Mouse (Mus musculus) adipocyte (in vitro differentiated cells): ENCODE measurements around the gene Entpd5.
A peak's percentile ranks its signal among the peaks of the same experiment; 100 is the strongest.

ENCODE experiments used
- DNase-seq: peaks from one replicate; pipeline ENCODE4 v3.0.0-alpha.2; 2016; ENCODE audit warnings: low spot score

The Entpd5 gene

DNA sequence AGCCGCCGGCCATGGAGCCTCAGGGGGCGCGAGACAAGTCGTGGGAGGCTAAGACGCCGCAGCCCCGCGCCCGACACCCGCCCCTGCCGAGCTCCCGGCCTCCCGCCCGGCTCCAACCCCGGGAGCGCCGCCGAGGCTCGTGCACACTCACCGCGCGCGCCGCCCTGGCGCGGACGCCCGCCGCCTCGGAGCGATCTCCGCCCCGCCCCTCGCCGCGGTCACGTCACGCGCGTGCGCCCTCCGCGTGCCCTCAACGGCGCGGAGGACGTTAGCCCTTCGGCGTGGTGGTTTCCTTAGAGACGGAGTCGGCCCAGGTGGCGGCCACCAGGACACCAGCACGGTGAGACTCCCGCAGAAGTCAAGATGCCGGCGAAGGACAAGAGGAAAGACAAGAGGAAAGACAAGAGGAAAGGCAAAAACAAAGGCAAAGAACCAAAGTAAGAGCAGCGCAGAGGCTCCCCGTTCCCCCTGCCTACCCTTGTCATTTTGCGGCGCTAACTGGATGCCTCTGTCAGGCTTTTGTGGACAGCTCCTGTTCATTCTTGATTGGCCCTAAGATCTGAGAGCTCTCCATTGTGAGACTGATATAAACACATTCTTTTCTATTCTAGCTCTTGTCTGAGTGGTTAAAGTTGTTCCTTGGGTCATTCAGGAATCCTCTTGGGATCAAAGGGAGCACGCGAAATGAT, at the start of gene Entpd5, which contains the start of gene Bbof1:
TSS of gene Entpd5 (minus strand) at position 211 of the 689 bp plus-strand sequence.
TSS of gene Bbof1 (plus strand) at position 253 of the 689 bp plus-strand sequence.
- DNase-seq = peak; percentile 78

DNA sequence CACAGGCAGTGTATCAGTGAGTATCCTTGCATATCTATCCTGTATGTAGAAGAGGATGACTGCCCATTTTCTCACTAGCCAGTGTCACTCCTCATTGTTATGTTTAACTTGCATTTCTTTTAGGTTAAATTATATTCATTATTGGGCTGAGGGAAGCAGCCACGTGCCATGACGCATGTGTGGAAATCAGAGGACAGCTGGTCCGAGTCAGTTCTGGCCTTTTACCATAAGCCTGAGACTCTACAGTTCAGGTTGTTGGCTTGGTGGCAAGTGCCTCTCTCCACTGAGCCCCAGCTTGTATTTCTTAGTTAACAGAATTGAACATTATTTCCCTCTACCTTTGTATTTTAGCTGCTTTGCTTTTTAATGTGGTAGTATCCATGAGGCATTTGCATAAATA, 48.1 kb upstream of the Entpd5 start:
- DNase-seq = no peak

DNA sequence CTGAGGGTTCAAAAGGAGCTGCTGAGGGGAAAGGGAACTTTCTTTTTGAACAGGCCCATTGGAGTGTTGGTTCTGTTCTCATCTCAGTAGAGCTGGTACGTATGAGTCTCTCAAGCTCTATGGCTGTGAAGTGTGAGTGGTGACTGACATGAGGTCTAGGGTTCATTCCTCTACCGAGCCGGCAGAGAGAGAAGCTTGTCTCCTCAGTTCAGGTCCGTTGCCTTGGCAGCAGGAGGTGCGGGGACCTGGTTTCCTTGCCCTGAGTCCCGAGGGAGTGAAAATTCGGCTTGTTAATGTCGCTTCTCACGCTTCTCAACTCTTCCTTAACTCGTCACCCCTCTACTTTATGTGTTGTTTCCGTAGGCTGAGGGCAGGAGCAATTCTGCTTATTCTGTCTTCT, 43.0 kb upstream of the Entpd5 start:
- no peak for DNase-seq

DNA sequence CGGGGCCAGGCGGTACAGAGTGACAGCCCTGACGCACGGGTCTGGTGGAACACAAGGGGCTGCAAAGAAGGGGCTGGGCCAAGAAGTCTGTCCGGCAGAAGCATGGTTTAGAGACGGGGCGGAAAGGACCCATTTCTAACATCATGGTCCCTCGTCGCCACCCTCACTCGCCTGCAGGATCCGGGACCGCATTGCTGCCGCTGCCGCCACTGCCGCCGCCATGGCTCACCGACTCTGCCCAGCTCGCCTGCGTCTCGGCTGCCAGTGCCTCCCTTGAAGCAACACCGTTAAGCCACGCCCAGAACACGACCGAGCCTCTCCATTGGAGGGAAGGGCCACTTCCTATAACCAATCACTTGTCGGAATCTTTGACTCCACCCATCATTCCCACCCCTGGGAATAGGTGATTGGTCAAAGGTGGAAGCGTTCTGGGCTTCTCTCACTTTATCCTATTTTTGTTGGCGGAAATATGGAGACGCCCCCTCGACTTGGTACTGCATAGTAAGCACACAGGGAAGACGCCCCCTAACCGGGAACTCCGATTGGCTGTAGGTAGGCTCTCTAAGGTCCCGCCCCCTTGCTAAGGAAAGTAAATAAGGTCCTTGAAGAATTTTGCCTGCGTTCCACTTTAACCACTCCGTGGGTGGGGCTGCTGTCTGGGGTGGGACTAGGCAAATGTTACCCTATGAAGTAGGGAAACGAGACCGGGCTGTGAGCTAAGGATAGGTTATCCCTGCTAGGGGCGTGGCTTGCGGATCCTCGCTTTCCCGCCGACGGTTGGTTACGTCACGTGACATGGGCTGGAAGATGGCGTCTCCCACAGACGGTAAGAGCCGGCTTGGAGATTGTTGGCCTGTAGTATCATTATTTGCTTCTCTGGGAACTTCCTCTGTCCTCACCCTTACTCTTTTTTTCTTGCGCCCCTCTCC, 42.2 kb upstream of the Entpd5 start, which contains the start of the genes Aldh6a1 and Lin52:
TSS of gene Aldh6a1 (minus strand) at position 287 of the 929 bp plus-strand sequence.
TSS of gene Lin52 (plus strand) at position 705 of the 929 bp plus-strand sequence.
- peak; percentile 100 for DNase-seq

DNA sequence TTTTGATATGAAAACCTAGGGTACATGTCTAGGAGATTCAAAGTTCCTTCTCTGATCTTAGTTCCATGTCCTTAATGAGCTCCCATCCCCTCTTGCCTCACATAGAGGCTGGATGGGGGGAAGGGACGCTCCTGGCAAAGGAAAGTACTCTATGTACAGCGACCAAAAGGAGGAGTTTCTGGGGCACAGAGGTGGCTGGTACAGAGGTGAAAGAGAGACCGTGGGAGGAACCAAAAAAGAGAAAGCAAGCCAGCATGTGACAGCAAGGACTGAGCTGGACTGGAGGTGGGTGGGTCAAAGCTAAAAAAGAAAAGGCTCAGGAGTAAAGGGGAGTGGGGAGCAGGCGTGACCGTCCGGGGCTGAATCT, 41.5 kb upstream of the Entpd5 start:
- peak; percentile 97 for DNase-seq

DNA sequence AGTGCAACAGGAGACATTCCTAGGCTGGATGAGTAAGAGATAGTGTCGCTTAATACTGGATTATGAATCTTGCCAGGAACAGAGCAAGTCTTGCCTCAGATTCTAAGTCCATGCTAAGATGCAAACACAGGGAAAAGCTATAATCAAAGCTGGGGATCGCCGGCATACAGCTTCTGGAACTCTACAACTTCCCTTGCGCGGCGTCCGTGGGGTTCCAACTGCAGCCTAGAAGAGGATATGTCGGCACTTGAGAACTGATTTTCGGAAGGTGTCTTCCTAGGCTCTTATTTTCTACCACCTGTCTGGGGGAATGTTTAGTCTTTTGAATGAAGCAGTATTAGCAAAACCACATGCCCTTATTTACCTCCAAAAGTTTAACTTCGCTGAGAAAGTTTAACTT, 41.1 kb upstream of the Entpd5 start:
- peak; percentile 32 for DNase-seq

DNA sequence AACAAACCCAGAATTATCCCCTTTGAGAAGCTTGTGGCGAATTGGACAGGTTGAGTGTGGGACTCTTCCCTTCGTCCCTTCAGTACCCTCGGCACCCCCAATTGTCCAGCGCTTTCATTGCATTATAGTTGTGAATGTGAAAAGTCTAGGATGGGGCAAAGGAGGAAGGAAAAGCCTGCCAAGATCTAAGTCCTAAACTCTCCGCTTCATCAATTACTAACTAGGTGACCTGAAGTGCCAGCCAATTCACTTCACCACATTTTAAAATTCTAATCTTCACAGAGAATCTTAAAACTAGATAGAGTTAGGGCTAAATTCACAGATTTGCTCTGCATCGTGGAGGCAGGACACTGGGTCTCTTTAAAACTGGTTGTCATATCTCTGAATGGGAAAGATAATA, 39.4 kb upstream of the Entpd5 start:
- no peak for DNase-seq

DNA sequence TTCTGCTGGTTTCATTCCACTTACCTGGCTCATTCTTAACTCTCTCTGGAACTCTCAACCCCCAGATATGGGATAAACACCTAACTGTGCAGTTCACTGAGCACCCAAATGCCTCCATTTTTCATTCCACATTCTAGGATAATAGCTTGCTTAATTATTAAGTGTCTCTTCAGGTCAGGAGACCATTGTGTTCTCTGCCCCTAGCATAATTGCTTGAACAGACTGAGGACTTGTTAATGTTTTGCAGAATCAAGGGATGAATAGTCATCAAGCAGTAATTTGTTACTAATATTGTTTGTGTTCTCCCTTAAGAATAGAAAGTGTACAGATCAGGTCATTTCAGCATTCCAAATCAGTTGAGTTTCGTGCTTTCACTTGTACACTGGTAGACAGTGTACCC, 38.6 kb upstream of the Entpd5 start:
- DNase-seq = no peak

DNA sequence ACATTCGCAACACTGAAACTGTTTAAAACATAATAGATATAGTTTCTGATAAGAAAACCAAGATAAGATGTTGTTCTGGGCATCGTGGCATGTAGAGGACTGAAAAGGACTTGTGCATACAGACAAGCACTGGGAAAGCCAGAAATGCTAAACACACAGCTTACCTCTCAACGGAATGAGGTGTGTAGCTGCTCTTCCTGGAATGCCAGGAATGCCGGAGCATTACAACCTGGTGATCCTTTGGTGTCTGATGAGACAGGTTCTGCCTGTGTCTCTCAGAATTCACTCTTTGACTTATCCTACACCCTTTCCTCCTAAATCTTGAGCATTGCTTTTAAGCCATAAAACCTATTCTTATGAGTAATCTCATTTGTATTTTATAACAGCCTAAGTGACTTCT, 33.7 kb upstream of the Entpd5 start:
- DNase-seq = no peak

DNA sequence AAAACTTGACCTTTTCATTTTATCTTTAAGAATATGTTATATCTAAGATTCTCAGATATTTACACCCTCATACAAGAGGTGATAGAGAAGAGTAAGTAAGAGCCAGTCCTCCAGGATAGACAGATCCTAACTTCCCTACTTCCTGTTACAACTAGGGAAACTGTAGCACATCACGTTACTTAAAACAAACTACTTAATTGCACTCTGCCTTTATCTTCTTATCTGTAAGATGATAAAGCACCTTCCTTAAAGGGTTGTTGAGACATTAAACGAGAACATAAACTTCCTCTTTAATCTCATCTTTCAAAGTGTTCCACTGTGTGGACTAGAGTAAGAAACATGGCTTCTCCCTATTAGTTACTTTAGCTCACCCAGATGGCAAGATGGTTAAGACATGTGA, 29.9 kb upstream of the Entpd5 start:
- DNase-seq = no peak

DNA sequence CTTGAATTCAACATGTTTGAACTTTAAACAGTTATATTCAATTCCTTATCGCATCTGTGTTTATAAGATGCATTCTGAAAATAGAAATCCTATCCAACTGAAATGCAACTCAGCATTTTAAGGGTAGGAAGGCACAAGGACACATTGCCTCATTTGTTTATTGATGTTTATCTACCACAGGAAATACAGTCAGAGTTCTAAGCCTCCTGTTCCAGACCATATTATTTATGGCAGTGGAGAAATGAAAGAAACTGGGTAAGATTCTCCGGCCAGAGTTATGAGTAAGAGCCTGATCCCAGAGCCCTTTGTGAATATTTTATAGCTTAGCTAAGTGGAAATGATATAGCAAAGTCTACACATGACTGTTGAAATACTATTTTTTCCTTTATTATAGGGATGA, 21.0 kb upstream of the Entpd5 start:
- no peak for DNase-seq

DNA sequence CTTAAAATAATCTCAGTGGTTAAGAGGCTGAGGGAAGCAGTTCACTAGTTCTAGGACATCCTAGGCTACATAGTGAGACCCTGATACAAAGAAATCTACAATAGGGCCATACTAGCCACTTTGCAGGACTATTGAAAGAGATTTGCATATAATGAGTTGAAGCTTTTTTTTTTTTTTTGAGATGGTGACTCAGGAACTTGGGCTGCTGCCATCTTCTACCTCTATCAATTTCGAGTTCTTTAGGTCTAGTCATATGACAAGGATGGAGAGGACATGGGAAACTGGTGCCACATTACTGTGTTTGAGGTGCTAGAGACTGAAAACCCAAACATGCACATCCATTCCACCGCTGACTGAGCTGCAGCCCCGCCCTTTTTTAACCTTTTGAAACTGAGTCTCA, 15.2 kb upstream of the Entpd5 start:
- DNase-seq = no peak

DNA sequence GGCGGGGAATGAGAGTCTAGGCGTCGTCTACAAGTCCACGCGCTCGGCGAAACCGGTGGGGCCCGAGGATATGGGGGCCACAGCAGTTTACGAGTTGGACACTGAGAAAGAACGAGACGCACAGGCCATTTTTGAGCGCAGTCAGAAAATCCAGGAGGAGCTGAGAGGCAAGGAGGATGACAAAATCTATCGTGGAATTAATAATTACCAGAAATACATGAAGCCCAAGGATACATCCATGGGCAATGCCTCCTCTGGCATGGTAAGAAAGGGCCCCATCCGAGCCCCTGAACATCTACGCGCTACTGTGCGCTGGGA, 8.7 kb upstream of the Entpd5 start:
- DNase-seq = no peak

DNA sequence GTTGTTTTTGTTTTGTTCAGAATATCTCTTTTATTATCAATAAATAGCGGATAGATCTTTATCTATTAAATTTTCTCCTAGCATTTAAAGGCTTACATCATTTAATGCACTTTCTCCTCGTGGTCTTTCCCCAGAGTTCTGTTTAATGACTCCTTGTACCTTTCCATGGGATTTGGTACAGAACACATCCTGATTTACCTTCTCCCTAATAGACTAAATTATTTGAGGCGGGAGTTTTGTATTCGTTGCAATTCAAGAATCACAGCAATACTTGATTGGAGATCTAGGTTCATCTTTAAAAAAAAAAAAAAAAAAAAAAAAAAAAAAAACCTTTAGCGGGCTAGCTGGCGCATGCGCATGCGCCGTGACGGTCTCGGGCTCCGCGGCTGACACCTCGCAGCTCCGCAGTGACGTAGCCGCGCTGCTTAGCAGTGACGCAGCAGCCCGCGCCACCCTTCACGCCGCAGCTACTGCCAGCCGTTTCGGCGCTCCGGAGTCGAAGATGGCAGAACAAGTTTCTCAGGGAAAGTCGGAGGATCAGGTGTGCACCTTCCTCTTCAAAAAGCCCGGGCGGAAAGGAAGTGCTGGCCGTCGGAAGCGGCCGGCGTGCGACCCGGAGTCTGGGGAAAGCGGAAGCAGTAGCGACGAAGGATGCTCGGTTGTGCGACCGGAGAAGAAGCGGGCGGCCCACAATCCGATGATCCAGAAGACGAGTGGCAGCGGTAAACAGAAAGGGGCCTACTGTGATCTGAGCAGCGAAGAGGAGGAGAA, 8.2 kb upstream of the Entpd5 start, which contains the start of gene Rnf113a2:
TSS of gene Rnf113a2 (plus strand) at position 363 of the 771 bp plus-strand sequence.
- DNase-seq = no peak

DNA sequence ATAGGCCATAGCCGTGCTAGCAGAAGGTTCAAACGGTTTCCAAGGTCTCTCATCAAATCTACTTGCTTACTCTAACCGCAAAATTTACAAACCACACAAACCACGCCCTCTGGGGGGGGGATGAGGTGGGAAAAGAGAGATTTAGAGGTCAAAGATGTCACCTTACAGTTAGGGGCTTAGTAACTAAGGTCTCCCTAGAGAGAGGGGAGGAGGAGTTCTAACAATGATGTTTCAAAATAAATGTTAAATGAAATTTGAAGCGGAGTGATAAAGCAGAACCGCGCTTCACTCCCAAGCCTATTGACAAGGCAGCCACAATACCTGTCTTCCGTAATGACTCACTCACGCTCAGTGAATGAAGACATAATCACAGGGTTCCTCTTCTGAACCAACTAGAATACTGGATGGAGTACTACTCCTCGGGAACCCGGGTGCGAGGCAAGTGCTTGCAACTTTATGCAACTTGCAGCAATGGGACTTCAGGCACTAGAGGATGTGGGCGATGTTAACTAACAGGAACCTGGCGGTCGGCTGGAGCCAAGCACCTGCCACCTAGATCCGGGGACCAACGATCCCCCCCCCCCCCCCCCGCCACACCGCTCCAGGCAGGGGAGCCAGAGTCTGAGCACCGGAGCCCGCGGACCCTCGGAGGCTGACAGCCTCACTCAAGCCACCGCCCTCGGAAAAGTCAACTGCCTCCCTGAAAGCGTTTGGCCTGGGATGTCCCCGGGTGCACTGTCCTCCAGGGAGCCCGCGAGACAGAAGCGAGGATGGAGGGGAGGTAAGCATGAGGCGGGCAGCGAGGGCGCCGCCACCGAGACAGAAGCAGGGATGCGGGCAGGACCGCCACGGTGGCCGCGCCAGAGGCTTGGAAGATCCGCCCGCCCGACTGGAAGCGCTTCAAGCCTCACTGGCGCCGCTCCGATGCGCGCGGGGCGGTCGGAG, 683 bp downstream of the Entpd5 start:
- peak; percentile 34 for DNase-seq

DNA sequence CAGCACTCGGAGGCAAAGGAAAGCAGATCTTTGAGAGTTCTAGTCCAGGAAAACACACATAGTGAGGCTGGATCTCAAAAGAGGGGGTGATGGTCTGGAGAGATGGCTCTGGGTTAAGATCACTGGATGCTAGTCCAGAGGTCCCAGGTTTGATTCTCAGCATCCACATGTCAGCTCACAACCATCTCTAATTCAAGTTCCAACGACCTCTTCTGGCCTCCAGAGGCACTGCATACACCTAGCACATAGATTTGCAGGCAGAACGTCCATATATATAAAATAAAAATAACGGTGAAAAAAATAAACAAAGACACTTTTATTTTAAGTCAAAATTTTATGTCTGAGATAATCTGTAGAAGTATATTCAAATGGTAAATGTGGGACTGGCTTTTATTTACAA, 1.6 kb downstream of the Entpd5 start:
- DNase-seq = no peak

DNA sequence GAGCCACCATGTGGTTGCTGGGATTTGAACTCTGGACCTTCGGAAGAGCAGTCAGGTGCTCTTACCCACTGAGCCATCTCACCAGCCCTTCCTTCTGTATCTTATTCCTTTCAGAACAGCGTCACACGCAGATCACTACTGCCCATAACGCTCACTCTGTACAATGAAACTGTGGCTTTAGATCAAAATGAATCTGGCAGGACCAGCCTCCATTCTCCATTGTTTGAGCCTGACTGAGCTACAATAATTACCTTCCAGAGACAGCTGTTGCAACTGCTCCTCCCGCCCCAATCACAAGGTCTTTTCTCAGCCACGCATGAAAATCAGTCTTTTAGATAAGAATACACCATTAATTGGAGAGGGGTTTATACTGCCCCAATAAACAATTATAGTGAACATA, 4.3 kb downstream of the Entpd5 start:
- DNase-seq = no peak

DNA sequence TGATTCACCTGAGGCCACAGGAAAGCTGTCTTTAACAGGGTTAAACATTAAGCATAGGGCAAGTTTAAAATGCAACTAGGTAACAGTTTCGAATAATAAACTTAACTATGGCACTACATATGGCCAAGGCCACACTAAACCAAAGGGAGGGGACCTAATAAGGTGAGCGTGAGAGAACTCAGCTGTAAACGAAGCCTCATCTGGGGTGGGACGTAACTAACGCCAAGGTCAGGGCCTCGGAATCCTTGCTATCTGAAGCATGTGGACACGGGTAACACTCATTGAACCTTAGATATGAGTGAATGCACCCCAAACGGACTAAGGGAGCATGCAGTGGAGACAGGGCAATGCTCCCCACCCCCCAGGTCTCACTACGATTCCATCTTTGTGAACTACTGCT, 5.9 kb downstream of the Entpd5 start:
- DNase-seq = no peak

DNA sequence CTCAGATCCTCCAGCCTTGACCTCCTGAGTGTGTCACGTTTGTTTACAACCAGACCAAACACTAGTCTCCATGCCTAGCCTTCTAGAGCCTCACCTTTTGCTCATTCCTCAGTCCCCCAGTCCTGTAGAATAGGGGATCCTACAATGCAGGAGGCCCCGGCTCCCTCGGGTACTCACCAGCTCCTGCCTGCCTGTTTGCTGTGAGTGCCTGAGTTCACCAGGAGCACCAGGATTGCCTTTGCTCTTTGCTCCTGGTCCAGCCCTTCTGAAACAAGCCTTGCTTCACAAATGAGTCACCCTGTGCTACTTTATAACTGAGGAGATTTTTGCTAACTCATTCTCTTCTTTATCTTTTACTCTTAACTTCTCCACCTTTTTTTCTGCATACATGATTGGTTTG, 8.2 kb downstream of the Entpd5 start:
- peak; percentile 61 for DNase-seq

DNA sequence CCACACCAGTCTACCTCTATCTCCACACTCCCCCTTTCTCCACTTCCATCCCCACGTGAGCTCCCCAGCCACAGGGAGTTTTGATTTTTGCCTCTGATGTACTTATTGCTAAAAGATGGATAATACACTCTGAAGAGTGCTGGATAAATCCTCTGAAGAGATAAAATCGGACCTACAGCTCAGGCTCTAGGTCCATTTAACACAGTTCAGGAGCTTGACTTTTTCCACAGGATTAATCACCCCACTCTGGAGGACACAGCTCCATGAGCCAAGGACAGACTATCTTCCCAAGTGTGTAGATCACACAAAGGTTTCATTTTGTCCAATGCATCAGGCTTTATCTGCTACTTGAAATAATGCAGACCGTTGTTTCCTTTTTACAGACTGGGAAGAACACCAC, 8.8 kb downstream of the Entpd5 start:
- DNase-seq = no peak

DNA sequence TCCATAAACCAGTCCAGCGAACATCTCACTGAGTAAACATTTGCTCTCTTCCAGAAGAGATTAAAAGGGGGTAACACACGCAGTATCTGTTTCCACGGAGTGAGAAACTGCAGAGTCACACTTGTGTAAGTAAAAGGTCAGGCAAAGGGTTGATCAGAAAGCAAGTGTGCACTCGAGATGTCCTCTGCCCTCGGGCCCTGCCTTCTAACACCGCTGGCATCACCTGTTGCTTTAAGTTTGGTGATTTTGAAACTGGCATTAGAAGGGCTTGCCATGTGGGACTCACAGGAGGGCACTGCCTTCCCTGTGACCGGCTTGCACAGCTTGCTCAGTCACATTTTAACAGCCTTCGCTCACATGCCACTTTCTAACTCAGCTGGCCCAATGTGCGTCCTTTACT, 9.2 kb downstream of the Entpd5 start:
- DNase-seq = peak; percentile 17
